ENCODE assay signal across 30 mouse cellular contexts in genomic region chr9:50031318-50031717, GRCm38 (mm10).
DNase-seq lines count a peak whose midpoint lies in the region; ATAC-seq and TF ChIP-seq lines count a peak whose summit lies in the region.
"Had no signal": no experiment of that assay in that cellular context is flagged by ENCODE, and none has a peak within 500 bp of the region (broad histone marks: within the 10 kb centered on the region; RNA-seq: fewer than 3 reads in every experiment).

No protein-coding gene starts in this region.

- no peaks in the 10 kb centered on the region for H3K4me1 ChIP-seq in embryonic facial prominence, embryonic 14.5 days (ENCODE audit: control insufficient read depth, insufficient read depth, low read length)
- H3K4me1 ChIP-seq in embryonic facial prominence, embryonic 10.5 days, result no peaks in the 10 kb centered on the region
- H3K4me1 ChIP-seq in hindbrain, postnatal 0 days (ENCODE audit: insufficient read depth, low read length), result no peaks in the 10 kb centered on the region
- H3K4me1 ChIP-seq in hindbrain, embryonic 12.5 days, result peaks cover 14% of the 10 kb centered on the region
- H3K4me1 ChIP-seq in midbrain, postnatal 0 days (ENCODE audit: insufficient read depth, low read length), result 0 out of 2 replicates have a peak, but pooled peaks cover 6% of the 10 kb centered on the region
- H3K4me1 ChIP-seq in midbrain, embryonic 13.5 days (replicated peaks), result peaks cover 24% of the 10 kb centered on the region
- H3K4me1 ChIP-seq: heart, embryonic 12.5 days; heart, embryonic 15.5 days; intestine, embryonic 15.5 days had no signal

- TF ChIP-seq CTCF in hindbrain, postnatal 0 days (IDR thresholded peaks at IDR 0.05; ENCODE audit: low read depth), result no peak
- no peak for TF ChIP-seq CTCF in midbrain, postnatal 0 days (IDR thresholded peaks at IDR 0.05)

- no peak overlapping the region for H3K4me3 ChIP-seq in embryonic facial prominence, embryonic 14.5 days (ENCODE audit: low read depth, low read length)
- H3K4me3 ChIP-seq in embryonic facial prominence, embryonic 10.5 days, result no peak overlapping the region
- H3K4me3 ChIP-seq in hindbrain, postnatal 0 days (ENCODE audit: low read length), result no peak overlapping the region
- H3K4me3 ChIP-seq in hindbrain, embryonic 12.5 days, result no peak overlapping the region
- no peak overlapping the region for H3K4me3 ChIP-seq in midbrain, postnatal 0 days (ENCODE audit: low read depth, low read length)
- no peak overlapping the region for H3K4me3 ChIP-seq in midbrain, embryonic 13.5 days (replicated peaks)
- H3K4me3 ChIP-seq: embryonic facial prominence, embryonic 12.5 days; erythroblast, embryonic 14.5 days; forebrain, embryonic 12.5 days; gastrocnemius, adult 2 months; heart, embryonic 12.5 days; heart, embryonic 15.5 days; hindbrain, embryonic 15.5 days; intestine, embryonic 15.5 days had no signal

- H3K27me3 ChIP-seq in embryonic facial prominence, embryonic 14.5 days (replicated peaks; ENCODE audit: control insufficient read depth, insufficient read depth, low read length), result no peaks in the 10 kb centered on the region
- H3K27me3 ChIP-seq in embryonic facial prominence, embryonic 10.5 days (replicated peaks; ENCODE audit: low read depth, poor library complexity, severe bottlenecking), result no peaks in the 10 kb centered on the region
- H3K27me3 ChIP-seq in hindbrain, postnatal 0 days (ENCODE audit: insufficient read depth, low read length), result no peaks in the 10 kb centered on the region
- no peaks in the 10 kb centered on the region for H3K27me3 ChIP-seq in hindbrain, embryonic 12.5 days
- H3K27me3 ChIP-seq in midbrain, postnatal 0 days (ENCODE audit: insufficient read depth, low read length), result no peaks in the 10 kb centered on the region
- no peaks in the 10 kb centered on the region for H3K27me3 ChIP-seq in midbrain, embryonic 13.5 days
- H3K27me3 ChIP-seq: CH12.LX; embryonic facial prominence, embryonic 12.5 days; forebrain, embryonic 12.5 days; heart, embryonic 12.5 days; heart, embryonic 15.5 days; hindbrain, embryonic 15.5 days; intestine, embryonic 15.5 days had no signal

- no peaks in the 10 kb centered on the region for H3K36me3 ChIP-seq in embryonic facial prominence, embryonic 14.5 days (ENCODE audit: control insufficient read depth, insufficient read depth, low read length)
- H3K36me3 ChIP-seq in embryonic facial prominence, embryonic 10.5 days (replicated peaks), result no peaks in the 10 kb centered on the region
- H3K36me3 ChIP-seq in hindbrain, postnatal 0 days (ENCODE audit: insufficient read depth, low read length), result no peaks in the 10 kb centered on the region
- H3K36me3 ChIP-seq in hindbrain, embryonic 12.5 days, result no peaks in the 10 kb centered on the region
- H3K36me3 ChIP-seq in midbrain, postnatal 0 days (ENCODE audit: insufficient read depth, low read length), result no peaks in the 10 kb centered on the region
- H3K36me3 ChIP-seq in midbrain, embryonic 13.5 days, result no peaks in the 10 kb centered on the region
- H3K36me3 ChIP-seq: embryonic facial prominence, embryonic 12.5 days; forebrain, embryonic 12.5 days; G1E; heart, embryonic 12.5 days; heart, embryonic 15.5 days; hindbrain, embryonic 15.5 days; intestine, embryonic 15.5 days had no signal

- no peak overlapping the region for H3K4me2 ChIP-seq in embryonic facial prominence, embryonic 14.5 days (ENCODE audit: low read depth, low read length)
- H3K4me2 ChIP-seq in hindbrain, postnatal 0 days (ENCODE audit: low read depth, low read length), result no peak overlapping the region
- no peak overlapping the region for H3K4me2 ChIP-seq in hindbrain, embryonic 12.5 days (replicated peaks)
- H3K4me2 ChIP-seq in midbrain, postnatal 0 days (ENCODE audit: low read depth, low read length, poor library complexity, severe bottlenecking), result no peak overlapping the region
- H3K4me2 ChIP-seq in midbrain, embryonic 13.5 days (replicated peaks), result no peak overlapping the region
- H3K4me2 ChIP-seq: embryonic facial prominence, embryonic 12.5 days; forebrain, embryonic 12.5 days; heart, embryonic 12.5 days; heart, embryonic 15.5 days; hindbrain, embryonic 15.5 days; intestine, embryonic 15.5 days had no signal

- H3K9me3 ChIP-seq in embryonic facial prominence, embryonic 14.5 days (ENCODE audit: control insufficient read depth, low read length), result no peaks in the 10 kb centered on the region
- H3K9me3 ChIP-seq in embryonic facial prominence, embryonic 10.5 days, result no peaks in the 10 kb centered on the region
- no peaks in the 10 kb centered on the region for H3K9me3 ChIP-seq in hindbrain, postnatal 0 days (ENCODE audit: low read length)
- no peaks in the 10 kb centered on the region for H3K9me3 ChIP-seq in hindbrain, embryonic 12.5 days (replicated peaks)
- H3K9me3 ChIP-seq in midbrain, postnatal 0 days (ENCODE audit: low read length), result no peaks in the 10 kb centered on the region
- no peaks in the 10 kb centered on the region for H3K9me3 ChIP-seq in midbrain, embryonic 13.5 days
- H3K9me3 ChIP-seq: embryonic facial prominence, embryonic 12.5 days; forebrain, embryonic 12.5 days; heart, embryonic 12.5 days; heart, embryonic 15.5 days; hindbrain, embryonic 15.5 days; intestine, embryonic 15.5 days had no signal

- H3K27ac ChIP-seq in embryonic facial prominence, embryonic 14.5 days (replicated peaks; ENCODE audit: low read depth, low read length), result no peak overlapping the region
- H3K27ac ChIP-seq in embryonic facial prominence, embryonic 10.5 days (replicated peaks), result no peak overlapping the region
- H3K27ac ChIP-seq in hindbrain, postnatal 0 days, result no peak overlapping the region
- no peak overlapping the region for H3K27ac ChIP-seq in hindbrain, embryonic 12.5 days
- no peak overlapping the region for H3K27ac ChIP-seq in midbrain, postnatal 0 days (ENCODE audit: low read depth, low read length)
- H3K27ac ChIP-seq in midbrain, embryonic 13.5 days, result no peak overlapping the region
- H3K27ac ChIP-seq: embryonic facial prominence, embryonic 12.5 days; forebrain, embryonic 12.5 days; gastrocnemius, adult 2 months; heart, embryonic 15.5 days; hindbrain, embryonic 15.5 days; intestine, embryonic 15.5 days had no signal

- no peak overlapping the region for H3K9ac ChIP-seq in embryonic facial prominence, embryonic 14.5 days (ENCODE audit: low read depth, low read length)
- H3K9ac ChIP-seq in hindbrain, postnatal 0 days (replicated peaks; ENCODE audit: low read length), result no peak overlapping the region
- H3K9ac ChIP-seq in hindbrain, embryonic 12.5 days, result no peak overlapping the region
- no peak overlapping the region for H3K9ac ChIP-seq in midbrain, postnatal 0 days (replicated peaks; ENCODE audit: low read length, poor library complexity, severe bottlenecking)
- no peak overlapping the region for H3K9ac ChIP-seq in midbrain, embryonic 13.5 days (replicated peaks)
- H3K9ac ChIP-seq: embryonic facial prominence, embryonic 12.5 days; forebrain, embryonic 12.5 days; forebrain, postnatal 0 days; heart, embryonic 12.5 days; heart, embryonic 15.5 days; hindbrain, embryonic 15.5 days; intestine, embryonic 15.5 days had no signal

- ATAC-seq in embryonic facial prominence, embryonic 14.5 days (ENCODE audit: low read depth), result no peak
- ATAC-seq in hindbrain, postnatal 0 days, result no peak
- no peak for ATAC-seq in hindbrain, embryonic 12.5 days (ENCODE audit: low FRiP score)
- ATAC-seq in midbrain, postnatal 0 days (ENCODE audit: low FRiP score), result no peak
- ATAC-seq in midbrain, embryonic 13.5 days, result no peak
- ATAC-seq: forebrain, postnatal 0 days; intestine, embryonic 15.5 days had no signal

- peak; percentile 11 for DNase-seq in embryonic facial prominence, embryonic 14.5 days (ENCODE audit: low spot score)
- DNase-seq in embryonic facial prominence, embryonic 10.5 days (ENCODE audit: low spot score), result no peak
- peak; percentile 7 for DNase-seq in hindbrain, postnatal 0 days (ENCODE audit: low spot score)
- DNase-seq in midbrain, postnatal 0 days (ENCODE audit: low spot score), result peak; percentile 15
- peak; percentile 54 for DNase-seq in retina, postnatal 1 day
- no peak for DNase-seq in adipocyte (ENCODE audit: low spot score)
- DNase-seq: adrenal gland, adult 8-10 months; adrenal gland, postnatal 36 days; B cell, adult 2 months; cerebellum, adult 11 months; cerebellum, adult 2 months; cerebellum, adult 9-11 months; forebrain, postnatal 0 days; gastrocnemius, adult 2 months; gastrocnemius, postnatal 14 days; heart, adult 18-20 months; heart, postnatal 10 days; heart, postnatal 4 days; kidney, adult 11 months had no signal

- WGBS in embryonic facial prominence, embryonic 14.5 days, result 35% methylated on average over 2 of the region's 2 CpGs
- WGBS in embryonic facial prominence, embryonic 10.5 days, result 38% methylated on average over 2 of the region's 2 CpGs
- WGBS in hindbrain, postnatal 0 days, result 34% methylated on average over 2 of the region's 2 CpGs
- WGBS in hindbrain, embryonic 12.5 days, result 28% methylated on average over 2 of the region's 2 CpGs
- 37% methylated on average over 2 of the region's 2 CpGs for WGBS in midbrain, postnatal 0 days
- WGBS in midbrain, embryonic 13.5 days, result 29% methylated on average over 2 of the region's 2 CpGs

Comparison
In these comparisons a context has a peak if more than half of its experiments do, and no peak if none do; other contexts are left out.
1. DNase-seq: peak in embryonic facial prominence, embryonic 14.5 days (single experiment), hindbrain, postnatal 0 days (single experiment), midbrain, postnatal 0 days (single experiment) and retina, postnatal 1 day (single experiment); none in embryonic facial prominence, embryonic 10.5 days (single experiment) and adipocyte (single experiment).